Mouse (Mus musculus) lung, embryonic 16.5 days (tissue): ENCODE results near the gene Acoxl. TPM values are rescaled to one million over a fixed set of nuclear protein-coding genes. Genes with fewer than 3 reads are reported as not detected.

Experiments used
- ATAC-seq: fragments of 200-750 bp; cut with Nextera tagmentation; 2 replicates; pipeline ENCODE4 v1.8.0; 2017; ENCODE audit warnings: low read depth, mild to moderate bottlenecking, moderate library complexity
- H3K27ac ChIP-seq: fragments of 300-500 bp; sonication (generic); 2 replicates; pipeline ENCODE4 v1.5.1; 2014; ENCODE audit warnings: mild to moderate bottlenecking, control low read depth, low read length
- H3K27me3 ChIP-seq: fragments of 300-500 bp; sonication (generic); 2 replicates; pipeline ENCODE4 v1.6.1; 2014; ENCODE audit warnings: low read depth, low read length, mixed read lengths; ENCODE audit not compliant: control insufficient read depth, insufficient read depth
- H3K36me3 ChIP-seq: fragments of 300-500 bp; sonication (generic); 2 replicates; pipeline ENCODE4 v1.6.1; 2014; ENCODE audit warnings: low read length; ENCODE audit not compliant: control insufficient read depth, insufficient read depth
- H3K4me1 ChIP-seq: fragments of 300-500 bp; sonication (generic); replicated peaks from 2 replicates; pipeline ENCODE4 v1.6.1; 2014; ENCODE audit warnings: low read length, mixed read lengths; ENCODE audit not compliant: control insufficient read depth, insufficient read depth
- H3K4me2 ChIP-seq: fragments of 300-500 bp; sonication (generic); 2 replicates; pipeline ENCODE4 v1.6.1; 2014; ENCODE audit warnings: low read depth, low read length, control low read depth
- H3K4me3 ChIP-seq: fragments of 300-500 bp; sonication (generic); 2 replicates; pipeline ENCODE4 v1.5.1; 2014; ENCODE audit warnings: mild to moderate bottlenecking, low read length, control low read depth
- H3K9ac ChIP-seq: fragments of 300-500 bp; sonication (generic); 2 replicates; pipeline ENCODE4 v1.6.1; 2014; ENCODE audit warnings: low read length, control low read depth
- H3K9me3 ChIP-seq: fragments of 300-500 bp; sonication (generic); 2 replicates; pipeline ENCODE4 v1.6.1; 2016; ENCODE audit warnings: low read length; ENCODE audit not compliant: control insufficient read depth
- WGBS: fragments of 180-500 bp; shearing (Covaris S2); extraction: QIAGEN DNeasy Blood & Tissue Kit; methylation state at CpG from one replicate; pipeline ENCODE4 v1.1.7; 2014; 5-methylcytosine and 5-hydroxymethylcytosine counted together
- polyA plus RNA-seq: library from polyadenylated mRNA; unstranded; fragments of >200 nt; fragmentation: Nextera tagmentation; extraction: Ambion mirVana; gene quantifications from 2 replicates; pipeline ENCODE4 v1.2.1, GENCODE M21; 2015

The Acoxl gene
- polyA plus RNA-seq, 1 experiment from 2014 or later: 0.25 TPM

GRCm38 (mm10) chr2:128115579-128115978 lies 276.9 kb downstream of the Acoxl start:
- Histone ChIP-seq H3K9me3 (no peaks in the 10 kb centered on the region), H3K27me3 (no peaks in the 10 kb centered on the region), H3K9ac (no peak overlapping the region), H3K36me3 (no peaks in the 10 kb centered on the region), H3K27ac (no peak overlapping the region), H3K4me3 (no peak overlapping the region), H3K4me1 (no peaks in the 10 kb centered on the region), H3K4me2 (no peak overlapping the region)
- ATAC-seq: no peak
- WGBS: 31% methylated on average over 4 of the region's 4 CpGs

GRCm38 (mm10) chr2:128117605-128118004 lies 278.9 kb downstream of the Acoxl start:
- WGBS: 76% methylated on average over 7 of the region's 7 CpGs
- Histone ChIP-seq H3K9me3 (no peaks in the 10 kb centered on the region), H3K27me3 (no peaks in the 10 kb centered on the region), H3K36me3 (no peaks in the 10 kb centered on the region), H3K27ac (no peak overlapping the region), H3K4me3 (no peak overlapping the region), H3K4me2 (no peak overlapping the region), H3K4me1 (peaks cover 1% of the 10 kb centered on the region), H3K9ac (no peak overlapping the region)
- no peak for ATAC-seq

GRCm38 (mm10) chr2:128118971-128119370 lies 280.3 kb downstream of the Acoxl start:
- no peak overlapping the region for H3K9ac ChIP-seq
- no peak overlapping the region for H3K4me3 ChIP-seq
- H3K4me2 ChIP-seq: no peak overlapping the region
- WGBS: 92% methylated on average over 9 of the region's 9 CpGs
- no peaks in the 10 kb centered on the region; the same call in 1 of the 2 replicates for H3K27me3 ChIP-seq
- H3K27ac ChIP-seq: no peak overlapping the region
- H3K36me3 ChIP-seq: no peaks in the 10 kb centered on the region
- ATAC-seq: no peak
- H3K9me3 ChIP-seq: no peaks in the 10 kb centered on the region
- peaks cover 13% of the 10 kb centered on the region for H3K4me1 ChIP-seq

GRCm38 (mm10) chr2:128122491-128122890 lies 283.8 kb downstream of the Acoxl start:
- H3K4me1 ChIP-seq: peaks cover 25% of the 10 kb centered on the region
- H3K27me3 ChIP-seq: peaks cover 7% of the 10 kb centered on the region; the same call in 1 of the 2 replicates
- ATAC-seq: no peak
- H3K9ac ChIP-seq: peak overlapping the region; percentile 11
- H3K36me3 ChIP-seq: no peaks in the 10 kb centered on the region
- H3K4me3 ChIP-seq: peak overlapping the region; percentile 85
- WGBS: 3% methylated on average over 9 of the region's 9 CpGs
- peak overlapping the region; percentile 77 for H3K4me2 ChIP-seq
- no peak overlapping the region for H3K27ac ChIP-seq
- H3K9me3 ChIP-seq: no peaks in the 10 kb centered on the region

- 3% methylated on average over 40 of the region's 40 CpGs for WGBS
- ATAC-seq: no peak
- Histone ChIP-seq H3K4me1 (peaks cover 25% of the 10 kb centered on the region), H3K4me3 (peak overlapping the region; percentile 85), H3K9ac (peak overlapping the region; percentile 11), H3K27ac (no peak overlapping the region), H3K9me3 (no peaks in the 10 kb centered on the region), H3K36me3 (no peaks in the 10 kb centered on the region), H3K4me2 (peak overlapping the region; percentile 77), H3K27me3 (peaks cover 7% of the 10 kb centered on the region; the same call in 1 of the 2 replicates)
Observed at GRCm38 (mm10) chr2:128122891-128123771, 284.5 kb downstream of the Acoxl start.

GRCm38 (mm10) chr2:128123921-128124683 lies 285.4 kb downstream of the Acoxl start:
- peak overlapping the region; percentile 77 for H3K4me2 ChIP-seq
- H3K36me3 ChIP-seq: 0 out of 2 replicates have a peak, but pooled peaks cover under 1% of the 10 kb centered on the region
- H3K27me3 ChIP-seq: peaks cover 7% of the 10 kb centered on the region; the same call in 1 of the 2 replicates
- no peak for ATAC-seq
- H3K4me1 ChIP-seq: peaks cover 31% of the 10 kb centered on the region
- peak overlapping the region; percentile 57 for H3K9ac ChIP-seq
- H3K4me3 ChIP-seq: peak overlapping the region; percentile 85
- no peak overlapping the region for H3K27ac ChIP-seq
- H3K9me3 ChIP-seq: no peaks in the 10 kb centered on the region
- 7% methylated on average over 23 of the region's 23 CpGs for WGBS

- H3K4me1 ChIP-seq: peaks cover 31% of the 10 kb centered on the region
- no peaks in the 10 kb centered on the region for H3K9me3 ChIP-seq
Observed at GRCm38 (mm10) chr2:128124693-128125092, 286.0 kb downstream of the Acoxl start.

GRCm38 (mm10) chr2:128125635-128126470 lies 287.2 kb downstream of the Acoxl start, which contains the start of gene Bcl2l11:
Gene Bcl2l11 (plus strand): TSS chr2:128126038.
- Histone ChIP-seq H3K4me1 (peaks cover 34% of the 10 kb centered on the region), H3K9ac (peak within 1 kb of the TSS; percentile 75), H3K36me3 (0 out of 2 replicates have a peak, but pooled peaks cover 2% of the 10 kb centered on the region), H3K27ac (peak within 1 kb of the TSS; percentile 91), H3K9me3 (no peaks in the 10 kb centered on the region), H3K4me3 (peak within 1 kb of the TSS; percentile 85), H3K27me3 (peaks cover 7% of the 10 kb centered on the region; the same call in 1 of the 2 replicates), H3K4me2 (peak within 1 kb of the TSS; percentile 77)
- WGBS: under 1% methylated on average over 73 of the region's 76 CpGs
- ATAC-seq: peak; percentile 86

More at GRCm38 (mm10) chr2:128124693-128125092, 286.0 kb downstream of the Acoxl start:
- Histone ChIP-seq H3K9ac (peak overlapping the region; percentile 69), H3K4me3 (peak overlapping the region; percentile 85), H3K36me3 (0 out of 2 replicates have a peak, but pooled peaks cover 2% of the 10 kb centered on the region), H3K27ac (no peak overlapping the region), H3K4me2 (peak overlapping the region; percentile 77), H3K27me3 (peaks cover 7% of the 10 kb centered on the region; the same call in 1 of the 2 replicates)
- WGBS: 12% methylated on average over 15 of the region's 15 CpGs
- ATAC-seq: no peak
